Mouse (Mus musculus): ENCODE measurements around the gene Hspg2.
A peak's percentile ranks its signal among the peaks of the same experiment; 100 is the strongest.
"Not testable (repeated sequence)": the region's sequence is repeated elsewhere in the genome, so short reads cannot be mapped to it uniquely, and the experiment has no call there.

Gene Hspg2

GRCm38 (mm10) chr4:137556673-137557210 lies 88.2 kb downstream of the Hspg2 start:
- DNase-seq (ENCODE audit: extremely low read depth, insufficient read length, low spot score) = no peak

GRCm38 (mm10) chr4:137569873-137570272 lies 101.3 kb downstream of the Hspg2 start:
- DNase-seq (ENCODE audit: extremely low read depth, insufficient read length, low spot score) = no peak

- no peak for DNase-seq (ENCODE audit: extremely low read depth, insufficient read length, low spot score)
Observed at GRCm38 (mm10) chr4:137574469-137574868, 105.9 kb downstream of the Hspg2 start, which contains the start of gene Ldlrad2. Gene Ldlrad2 (minus strand): TSS chr4:137574569.

- no peak for DNase-seq (ENCODE audit: extremely low read depth, insufficient read length, low spot score)
Observed at GRCm38 (mm10) chr4:137577486-137577885, 108.9 kb downstream of the Hspg2 start.

- no peak for DNase-seq (ENCODE audit: extremely low read depth, insufficient read length, low spot score)
Observed at GRCm38 (mm10) chr4:137578181-137578845, 109.7 kb downstream of the Hspg2 start.

GRCm38 (mm10) chr4:137579789-137580188 lies 111.2 kb downstream of the Hspg2 start:
- DNase-seq (ENCODE audit: extremely low read depth, insufficient read length, low spot score) = no peak

- no peak for DNase-seq (ENCODE audit: extremely low read depth, insufficient read length, low spot score)
Observed at GRCm38 (mm10) chr4:137580299-137580698, 111.7 kb downstream of the Hspg2 start.

GRCm38 (mm10) chr4:137581815-137582214 lies 113.2 kb downstream of the Hspg2 start:
- DNase-seq (ENCODE audit: extremely low read depth, insufficient read length, low spot score) = no peak

GRCm38 (mm10) chr4:137589095-137589494 lies 120.5 kb downstream of the Hspg2 start:
- DNase-seq (ENCODE audit: extremely low read depth, insufficient read length, low spot score) = not testable (repeated sequence)

- DNase-seq (ENCODE audit: extremely low read depth, insufficient read length, low spot score) = no peak
Observed at GRCm38 (mm10) chr4:137589586-137589985, 121.0 kb downstream of the Hspg2 start.

- DNase-seq (ENCODE audit: extremely low read depth, insufficient read length, low spot score) = no peak
Observed at GRCm38 (mm10) chr4:137590961-137591360, 122.4 kb downstream of the Hspg2 start.

- peak; percentile 93 for DNase-seq (ENCODE audit: extremely low read depth, insufficient read length, low spot score)
Observed at GRCm38 (mm10) chr4:137593601-137594495, 125.3 kb downstream of the Hspg2 start, which contains the start of gene Usp48. Gene Usp48 (plus strand): TSS chr4:137593755.

- DNase-seq (ENCODE audit: extremely low read depth, insufficient read length, low spot score) = peak; percentile 29
Observed at GRCm38 (mm10) chr4:137594496-137595270, 126.1 kb downstream of the Hspg2 start.

GRCm38 (mm10) chr4:137597098-137597630 lies 128.6 kb downstream of the Hspg2 start:
- no peak for DNase-seq (ENCODE audit: extremely low read depth, insufficient read length, low spot score)

- no peak for DNase-seq (ENCODE audit: extremely low read depth, insufficient read length, low spot score)
Observed at GRCm38 (mm10) chr4:137598577-137598976, 130.0 kb downstream of the Hspg2 start.

- no peak for DNase-seq (ENCODE audit: extremely low read depth, insufficient read length, low spot score)
Observed at GRCm38 (mm10) chr4:137603449-137604171, 135.0 kb downstream of the Hspg2 start.

GRCm38 (mm10) chr4:137607023-137607422 lies 138.5 kb downstream of the Hspg2 start:
- no peak for DNase-seq (ENCODE audit: extremely low read depth, insufficient read length, low spot score)

GRCm38 (mm10) chr4:137609281-137609680 lies 140.7 kb downstream of the Hspg2 start:
- no peak for DNase-seq (ENCODE audit: extremely low read depth, insufficient read length, low spot score)

- DNase-seq (ENCODE audit: extremely low read depth, insufficient read length, low spot score) = peak; percentile 32
Observed at GRCm38 (mm10) chr4:137609702-137610101, 141.1 kb downstream of the Hspg2 start.

GRCm38 (mm10) chr4:137610256-137610655 lies 141.7 kb downstream of the Hspg2 start:
- DNase-seq (ENCODE audit: extremely low read depth, insufficient read length, low spot score) = no peak
